Mouse (Mus musculus): ENCODE measurements at regions not wholly inside any gene's neighbourhood (a gene's known extent, or its start where the extent isn't known, plus 50 kb on each side); places are given as distances from the start of the nearest gene placed in this dataset.

DNA sequence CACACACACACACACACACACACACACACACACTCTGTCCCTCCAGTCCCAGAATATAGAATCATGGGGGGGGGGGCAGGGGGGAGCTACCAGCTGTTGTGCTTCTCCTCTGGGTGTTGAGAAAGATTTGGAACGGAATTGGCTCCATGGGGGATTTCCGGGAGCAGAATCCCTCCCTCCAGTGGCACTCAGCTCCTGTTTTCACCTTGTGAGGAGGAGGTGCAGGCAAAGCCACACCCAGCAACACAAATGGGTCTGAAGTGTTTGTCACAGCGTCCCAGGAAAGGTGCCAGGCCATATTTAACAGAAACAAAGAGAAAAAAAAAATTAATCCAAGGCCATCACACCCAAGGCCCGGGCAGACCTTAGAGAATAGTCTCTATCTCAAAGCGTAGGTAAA is 301.4 kb upstream of the Klf3 start:
- no peak for TF ChIP-seq CTCF (IDR thresholded peaks at IDR 0.05; ENCODE audit: extremely low read depth, insufficient read depth, low read length)
- TF ChIP-seq POLR2A (IDR thresholded peaks at IDR 0.05; ENCODE audit: extremely low read depth, insufficient read depth, low read length), result no peak
